Mouse (Mus musculus) bone marrow macrophage, adult 2 months (primary cell): ENCODE results near the gene Rnase1.
"Not testable (repeated sequence)": the region's sequence is repeated elsewhere in the genome, so short reads cannot be mapped to it uniquely, and the experiment has no call there.

Experiments used
- CTCF ChIP-seq: IDR thresholded peaks from 2 replicates; pipeline ENCODE4 v1.5.1; 2012; ENCODE audit warnings: low read depth, mild to moderate bottlenecking, low read length, moderate library complexity
- POLR2A ChIP-seq: IDR thresholded peaks from 2 replicates; pipeline ENCODE4 v1.6.1; 2012; ENCODE audit warnings: mild to moderate bottlenecking, low read depth, low read length, borderline replicate concordance

GRCm38 (mm10) chr14:51163323-51163722 lies 16.7 kb upstream of the Rnase1 start:
- not testable (repeated sequence) for TF ChIP-seq POLR2A, CTCF
